Mouse (Mus musculus) T-helper 17 cell (primary cell): ENCODE measurements at regions not wholly inside any gene's neighbourhood (a gene's known extent, or its start where the extent isn't known, plus 50 kb on each side); places are given as distances from the start of the nearest gene placed in this dataset.

Experiments used
- in situ Hi-C, 2 experiments: fragments of 300-600 bp; cut with MboI, MseI; formaldehyde crosslinking; loops; 1 replicate in 1 of 2; 2 replicates in 1 of 2; pipeline ENCODE4 v1.15.1; 2025; ENCODE audit warnings: high pct_unique_total_duplicates in 2 of 2

- in situ Hi-C loops = no loop called here
These were observed 50.8 kb upstream of the Rpl10-ps3 start for GRCm38 (mm10) chr9:50395543-50395942.

GRCm38 (mm10) chr9:50396051-50396450, 51.3 kb upstream of the Rpl10-ps3 start:
- in situ Hi-C loops = no loop called here

GRCm38 (mm10) chr9:50408396-50408795, 63.6 kb upstream of the Rpl10-ps3 start:
- in situ Hi-C loops = loop anchor here in 1 of 2 experiments (10.0 kb wide), 1 partner anchor 464 kb away; no protein-coding TSS in a partner anchor

- in situ Hi-C loops = loop anchor here in 1 of 2 experiments (10.0 kb wide), 1 partner anchor 464 kb away; no protein-coding TSS in a partner anchor
These were observed 64.1 kb upstream of the Rpl10-ps3 start for GRCm38 (mm10) chr9:50408845-50409244.

GRCm38 (mm10) chr9:50412986-50413385, 68.2 kb upstream of the Rpl10-ps3 start:
- in situ Hi-C loops = loop anchor here in 1 of 2 experiments (5.0 to 10.0 kb wide), 2 partner anchors 76 to 918 kb away; no protein-coding TSS in a partner anchor

- in situ Hi-C loops = loop anchor here in 1 of 2 experiments (5.0 to 10.0 kb wide), 2 partner anchors 76 to 919 kb away; no protein-coding TSS in a partner anchor
These were observed 69.0 kb upstream of the Rpl10-ps3 start for GRCm38 (mm10) chr9:50413514-50414335.

DNA sequence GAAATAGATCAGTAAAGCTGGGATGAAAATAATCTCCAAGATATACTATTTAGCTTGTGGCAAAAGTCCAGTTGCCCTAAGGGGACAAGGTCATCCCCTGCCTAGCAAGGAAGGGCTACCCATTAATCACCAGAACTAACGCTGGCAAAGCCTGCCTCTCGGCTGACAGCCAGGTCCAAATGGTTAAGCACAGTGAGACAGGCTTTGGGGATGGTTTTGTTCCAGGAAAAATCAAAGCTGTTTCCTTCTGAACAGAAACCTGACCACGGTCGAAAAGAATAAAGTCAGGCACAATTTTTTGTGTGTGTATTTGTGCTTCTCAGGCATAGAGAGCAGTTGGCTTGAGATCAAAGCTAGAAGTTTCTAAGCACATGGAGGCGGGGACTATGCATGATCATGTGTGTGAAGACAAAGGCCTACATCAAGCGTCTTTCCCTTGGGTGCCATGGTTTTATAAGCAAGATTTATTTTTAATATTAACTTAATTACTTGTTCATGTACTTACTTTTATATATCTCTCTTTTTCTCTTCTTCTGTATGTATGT, 70.1 kb upstream of the Rpl10-ps3 start:
- in situ Hi-C loops = loop anchor here in 1 of 2 experiments (5.0 to 10.0 kb wide), 2 partner anchors 78 to 920 kb away; no protein-coding TSS in a partner anchor

DNA sequence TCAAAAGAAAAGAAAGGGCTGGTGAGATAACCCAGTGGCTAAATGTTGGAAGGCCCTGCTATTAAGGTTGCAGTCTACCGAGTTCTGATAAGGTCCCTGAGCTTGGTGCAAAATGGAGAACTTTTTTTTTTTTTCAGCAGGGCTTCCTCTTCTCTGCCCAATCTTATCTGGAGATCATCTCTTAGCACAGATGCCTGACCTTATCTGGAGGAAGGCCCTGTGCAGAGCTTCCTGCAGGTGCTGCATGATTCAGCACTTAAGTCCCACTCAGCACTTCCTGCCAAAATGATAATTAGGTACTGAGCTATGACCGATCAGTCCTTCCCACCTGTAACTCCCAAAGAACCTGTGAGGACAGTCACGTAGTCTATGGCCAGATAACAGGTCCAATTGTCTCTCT, 71.9 kb upstream of the Rpl10-ps3 start:
- in situ Hi-C loops = loop anchor here in 1 of 2 experiments (10.0 kb wide), 1 partner anchor 922 kb away; no protein-coding TSS in a partner anchor

DNA sequence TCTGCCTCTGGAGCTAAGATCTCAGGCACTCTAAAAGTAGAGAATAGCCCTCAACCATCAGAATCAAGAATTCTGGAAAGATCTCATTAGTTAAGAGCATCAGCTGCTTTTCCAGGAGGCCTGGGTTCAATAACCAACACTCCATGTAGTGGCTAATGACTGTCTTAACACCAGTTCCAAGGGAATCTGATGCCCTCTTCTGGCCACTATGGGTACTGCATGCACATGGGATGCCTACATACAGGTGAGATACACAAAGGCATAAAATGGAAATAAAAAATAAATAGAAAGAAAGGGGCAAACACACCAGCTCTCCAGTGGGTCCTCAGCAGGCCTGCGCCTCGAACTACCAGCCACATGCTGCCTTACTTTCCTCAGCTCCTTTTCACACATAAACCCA, 73.3 kb upstream of the Plet1 start:
- in situ Hi-C loops = loop anchor here in 1 of 2 experiments (10.0 kb wide), 1 partner anchor 926 kb away; no protein-coding TSS in a partner anchor

DNA sequence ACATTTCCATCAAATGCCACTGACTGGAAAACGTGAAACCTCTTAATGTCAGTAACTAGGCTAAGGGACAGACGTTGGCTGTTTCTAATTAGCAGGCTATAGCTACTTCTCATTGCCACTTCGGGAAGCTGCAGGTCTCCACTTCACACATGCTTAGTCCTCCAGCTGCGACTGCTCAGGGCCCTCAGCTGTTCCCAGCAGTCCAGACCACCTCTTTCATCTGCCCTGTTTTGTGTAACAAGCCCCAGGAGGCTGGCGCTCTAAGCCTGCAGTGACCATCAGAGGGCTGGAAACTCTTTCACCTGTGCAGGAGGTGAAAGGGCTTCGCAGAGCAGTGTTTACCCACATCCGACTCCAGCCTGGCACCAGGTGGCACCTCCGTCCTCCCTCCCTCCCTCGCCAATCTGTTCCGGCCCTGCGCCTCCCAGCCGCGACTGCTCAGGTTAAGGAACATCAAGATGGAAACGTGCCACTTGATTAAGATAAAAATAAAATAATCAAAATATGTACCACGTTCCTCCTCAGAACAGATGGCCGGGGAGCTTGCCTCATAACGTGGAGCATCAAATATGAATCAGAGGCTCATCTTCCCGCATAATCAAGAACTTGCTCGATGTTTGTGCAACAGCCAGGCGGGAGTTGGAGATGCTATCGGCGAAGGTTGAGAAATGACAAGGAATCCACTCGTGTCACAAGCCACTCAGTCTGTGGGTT, 72.6 kb upstream of the Plet1 start:
- in situ Hi-C loops = loop anchor here in 1 of 2 experiments (10.0 kb wide), 1 partner anchor 927 kb away; no protein-coding TSS in a partner anchor

DNA sequence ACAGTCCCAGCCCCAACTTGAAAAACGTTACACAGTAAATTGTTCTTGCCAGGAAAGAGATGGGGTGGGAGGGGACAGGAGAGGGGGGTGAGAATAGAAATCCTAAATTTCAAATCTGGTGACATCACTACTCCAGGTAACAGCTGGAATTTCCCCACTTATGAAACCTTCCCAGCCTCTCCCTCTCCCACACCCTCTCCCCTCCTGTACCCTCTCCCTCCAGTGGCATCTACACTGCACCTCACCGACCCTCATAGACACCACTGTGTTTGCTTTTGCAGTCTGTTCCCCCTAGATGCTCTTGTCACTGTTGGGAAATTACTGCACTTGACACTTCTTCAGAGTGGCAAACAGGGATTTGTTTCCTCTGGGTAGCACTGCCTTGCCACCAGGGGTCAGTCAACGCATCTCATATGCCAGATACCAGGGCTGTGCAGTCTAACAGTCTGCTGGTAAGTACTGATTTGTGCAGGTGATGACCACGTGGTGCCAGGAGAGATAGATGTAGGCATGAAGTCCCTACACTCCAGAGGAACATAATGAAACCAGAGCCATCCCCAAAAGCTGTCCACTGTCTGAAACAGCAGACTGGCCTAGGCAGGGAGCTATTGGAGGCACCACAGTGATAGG, 68.3 kb upstream of the Plet1 start:
- in situ Hi-C loops = loop anchor here in 1 of 2 experiments (10.0 kb wide), 1 partner anchor 931 kb away; no protein-coding TSS in a partner anchor

DNA sequence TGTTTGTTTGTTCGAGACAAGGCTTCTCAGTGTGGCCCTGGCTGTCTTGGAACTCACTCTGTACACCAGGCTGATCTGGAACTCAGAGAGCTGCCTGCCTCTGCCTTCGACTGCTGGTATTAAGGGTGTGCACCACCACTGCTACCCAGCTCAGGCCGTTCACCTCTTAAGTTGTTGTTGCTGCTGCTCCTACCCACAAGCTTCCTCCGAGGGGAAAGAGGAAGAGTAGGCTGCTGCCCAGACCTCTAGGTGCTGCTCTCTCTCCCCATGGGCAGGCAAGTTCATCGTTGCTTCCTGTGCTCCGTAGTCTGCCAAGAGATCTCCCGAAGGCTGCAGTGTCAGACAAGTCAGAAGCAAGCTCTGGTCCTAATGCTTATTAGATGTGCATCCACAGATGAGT, 64.2 kb upstream of the Plet1 start:
- in situ Hi-C loops = loop anchor here in 1 of 2 experiments (10.0 kb wide), 1 partner anchor 95 kb away; no protein-coding TSS in a partner anchor

DNA sequence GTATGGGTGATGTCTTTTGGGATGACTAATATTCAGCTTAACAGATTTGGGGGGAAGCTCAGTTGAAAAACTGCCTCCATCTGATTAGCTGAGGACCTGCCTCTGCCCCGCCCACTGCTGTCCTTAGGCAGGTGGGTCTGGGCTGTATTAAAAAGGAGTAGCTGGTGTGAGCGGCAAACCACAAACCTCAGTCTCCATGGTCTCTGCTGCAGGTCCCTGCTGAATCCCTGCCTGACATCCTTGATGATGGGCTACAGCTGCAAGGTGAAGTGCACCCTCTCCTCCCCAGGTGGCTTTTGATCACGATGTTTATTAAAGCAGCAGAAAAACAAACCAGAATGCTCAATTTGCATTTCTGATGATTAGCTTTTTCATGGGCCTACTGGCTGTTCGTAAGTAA, 60.8 kb upstream of the Plet1 start:
- in situ Hi-C loops = loop anchor here in 1 of 2 experiments (10.0 kb wide), 1 partner anchor 99 kb away; no protein-coding TSS in a partner anchor

GRCm38 (mm10) chr9:50433978-50434377, 60.3 kb upstream of the Plet1 start:
- in situ Hi-C loops = loop anchor here in 1 of 2 experiments (10.0 kb wide), 1 partner anchor 99 kb away; no protein-coding TSS in a partner anchor

DNA sequence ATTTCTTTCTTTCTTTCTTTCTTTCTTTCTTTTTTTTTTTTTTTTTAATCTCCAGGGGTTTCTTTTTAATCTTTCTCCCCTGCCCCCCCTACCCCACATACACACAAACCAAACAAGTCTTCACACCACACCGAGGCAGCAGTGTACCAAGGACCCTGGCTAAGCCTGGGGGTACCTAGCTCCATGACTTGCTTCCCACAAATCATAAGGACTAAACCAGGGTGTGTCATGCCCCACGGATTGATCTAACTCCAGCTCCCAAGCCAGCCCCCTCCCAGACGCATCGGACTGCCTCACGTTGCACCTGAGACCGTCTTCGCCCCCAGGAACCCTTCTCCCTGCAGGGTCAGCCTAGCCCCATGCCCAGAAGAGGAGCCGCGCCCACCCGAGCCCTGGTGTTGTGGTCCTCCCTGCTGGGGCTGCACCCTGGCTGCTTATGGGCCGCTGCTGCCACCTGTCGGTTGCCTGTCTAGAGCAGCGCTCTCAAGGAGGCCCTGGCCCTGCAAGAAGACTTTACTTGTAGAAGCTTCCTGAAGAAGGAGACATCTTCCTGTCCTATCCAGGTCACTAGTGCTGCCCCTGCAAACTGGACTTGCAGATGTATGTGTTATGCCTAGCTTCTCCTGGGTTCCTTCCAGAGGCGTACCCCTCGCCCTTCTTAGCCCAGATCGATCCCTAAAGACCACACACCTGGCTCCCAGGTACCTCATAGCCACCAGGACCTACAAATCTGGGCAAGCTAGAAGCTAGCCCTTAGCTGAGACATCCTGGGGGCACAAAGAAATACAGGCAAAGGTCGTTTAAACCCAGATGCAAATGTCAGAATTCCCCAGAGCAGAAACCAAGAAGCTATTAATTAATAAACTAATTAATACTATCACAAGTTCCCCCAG, 56.2 kb upstream of the Plet1 start:
- in situ Hi-C loops = loop anchor here (5.0 to 10.0 kb wide), 2 partner anchors 101 to 103 kb away; no protein-coding TSS in a partner anchor

DNA sequence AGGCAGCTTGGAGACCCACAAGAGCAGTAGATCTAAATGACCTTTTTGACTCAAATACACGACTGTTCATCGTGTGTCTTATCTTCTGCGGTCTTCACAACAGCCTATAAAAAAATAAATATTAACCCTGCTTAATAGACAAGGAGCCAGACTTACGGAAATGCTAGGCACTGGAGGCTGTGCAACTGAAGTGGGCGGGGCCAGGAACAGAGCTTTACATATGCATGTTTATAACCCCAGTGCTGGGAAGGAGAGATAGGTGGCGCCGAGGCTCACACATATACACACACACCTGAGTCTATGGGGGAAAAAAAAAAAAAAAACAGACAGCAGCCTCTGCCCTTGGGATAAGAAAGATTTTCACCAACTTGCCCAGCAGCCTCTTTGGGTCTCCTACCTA, 55.6 kb upstream of the Plet1 start:
- in situ Hi-C loops = loop anchor here (5.0 to 10.0 kb wide), 2 partner anchors 101 to 104 kb away; no protein-coding TSS in a partner anchor

DNA sequence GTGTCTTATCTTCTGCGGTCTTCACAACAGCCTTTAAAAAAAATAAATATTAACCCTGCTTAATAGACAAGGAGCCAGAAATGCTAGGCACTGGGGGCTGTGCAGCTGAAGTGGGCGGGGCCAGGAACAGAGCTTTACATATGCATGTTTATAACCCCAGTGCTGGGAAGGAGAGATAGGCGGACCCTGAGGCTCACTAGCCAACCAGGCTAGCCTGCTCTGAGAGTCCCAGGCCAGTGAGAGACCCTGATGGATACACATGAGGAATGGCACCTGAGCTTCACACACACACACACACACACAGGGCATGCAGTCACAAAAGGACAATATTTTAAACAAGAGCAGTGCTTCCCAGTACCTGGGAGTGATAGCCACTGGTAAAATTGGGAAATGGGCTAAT, 54.1 kb upstream of the Plet1 start:
- in situ Hi-C loops = loop anchor here in 1 of 2 experiments (10.0 kb wide), 1 partner anchor 1085 kb away; no protein-coding TSS in a partner anchor

DNA sequence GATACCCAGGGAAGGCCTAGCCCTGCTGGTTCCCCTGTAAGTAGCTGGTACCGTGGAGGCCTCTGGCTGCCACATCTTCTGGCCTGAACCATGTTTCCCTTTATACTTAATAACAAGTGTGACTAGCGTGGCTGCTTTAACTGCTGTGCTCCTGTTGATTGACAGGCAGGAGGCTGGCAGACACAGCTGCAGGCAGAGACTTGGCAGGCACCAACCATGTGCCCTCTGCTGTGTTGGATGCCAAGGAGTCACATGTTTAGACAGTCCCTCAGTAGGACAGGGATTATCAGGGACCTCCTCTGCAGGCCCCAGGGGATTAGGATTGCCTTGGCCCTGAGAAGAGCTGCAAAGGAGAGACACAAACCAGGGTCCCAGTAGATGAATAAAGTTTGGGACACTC, 53.6 kb upstream of the Plet1 start:
- in situ Hi-C loops = loop anchor here in 1 of 2 experiments (10.0 kb wide), 1 partner anchor 1084 kb away; no protein-coding TSS in a partner anchor

GRCm38 (mm10) chr9:50443708-50444463, 50.4 kb upstream of the Plet1 start:
- in situ Hi-C loops = loop anchor here in 1 of 2 experiments (10.0 kb wide), 1 partner anchor 1081 kb away; no protein-coding TSS in a partner anchor
